Mouse (Mus musculus) embryonic facial prominence, embryonic 15.5 days (tissue): ENCODE results near the gene Pate3. TPM values are rescaled to one million over a fixed set of nuclear protein-coding genes. Genes with fewer than 3 reads are reported as not detected.
A peak's percentile ranks its signal among the peaks of the same experiment; 100 is the strongest.
"Not testable (repeated sequence)": the region's sequence is repeated elsewhere in the genome, so short reads cannot be mapped to it uniquely, and the experiment has no call there.

ENCODE experiments used
- ATAC-seq: fragments of 200-750 bp; cut with Nextera tagmentation; 2 replicates; pipeline ENCODE4 v1.8.0; 2017; ENCODE audit warnings: low read depth, moderate TSS enrichment; ENCODE audit not compliant: insufficient number of reproducible peaks, low FRiP score, low TSS enrichment
- H3K27ac ChIP-seq: fragments of 300-500 bp; sonication (generic); replicated peaks from 2 replicates; pipeline ENCODE4 v1.5.1; 2015; ENCODE audit warnings: mild to moderate bottlenecking, inconsistent platforms
- H3K27me3 ChIP-seq: fragments of 300-500 bp; sonication (generic); 2 replicates; pipeline ENCODE4 v1.6.1; 2015; ENCODE audit warnings: inconsistent platforms
- H3K36me3 ChIP-seq: fragments of 300-500 bp; sonication (generic); 2 replicates; pipeline ENCODE4 v1.6.1; 2015; ENCODE audit warnings: mild to moderate bottlenecking, inconsistent platforms
- H3K4me1 ChIP-seq: fragments of 300-500 bp; sonication (generic); 2 replicates; pipeline ENCODE4 v1.6.1; 2015; ENCODE audit warnings: inconsistent platforms
- H3K4me2 ChIP-seq: fragments of 300-500 bp; sonication (generic); replicated peaks from 2 replicates; pipeline ENCODE4 v1.6.1; 2015; ENCODE audit warnings: mild to moderate bottlenecking, inconsistent platforms
- H3K4me3 ChIP-seq: fragments of 300-500 bp; sonication (generic); replicated peaks from 2 replicates; pipeline ENCODE4 v1.5.1; 2015; ENCODE audit warnings: mild to moderate bottlenecking, inconsistent platforms
- H3K9ac ChIP-seq: fragments of 300-500 bp; sonication (generic); 2 replicates; pipeline ENCODE4 v1.6.1; 2015; ENCODE audit warnings: inconsistent platforms
- H3K9me3 ChIP-seq: fragments of 300-500 bp; sonication (generic); replicated peaks from 2 replicates; pipeline ENCODE4 v1.6.1; 2016; ENCODE audit warnings: inconsistent platforms
- WGBS: fragments of 180-500 bp; shearing (Covaris S2); methylation state at CpG from one replicate; pipeline ENCODE4 v1.1.7; 2015; 5-methylcytosine and 5-hydroxymethylcytosine counted together
- polyA plus RNA-seq: library from polyadenylated mRNA; unstranded; fragments of >200 nt; fragmentation: Nextera tagmentation; extraction: Ambion mirVana; gene quantifications from 2 replicates; pipeline ENCODE4 v1.2.1, GENCODE M21; 2015

Pate3 gene
- polyA plus RNA-seq: not detected in 2 replicates

DNA sequence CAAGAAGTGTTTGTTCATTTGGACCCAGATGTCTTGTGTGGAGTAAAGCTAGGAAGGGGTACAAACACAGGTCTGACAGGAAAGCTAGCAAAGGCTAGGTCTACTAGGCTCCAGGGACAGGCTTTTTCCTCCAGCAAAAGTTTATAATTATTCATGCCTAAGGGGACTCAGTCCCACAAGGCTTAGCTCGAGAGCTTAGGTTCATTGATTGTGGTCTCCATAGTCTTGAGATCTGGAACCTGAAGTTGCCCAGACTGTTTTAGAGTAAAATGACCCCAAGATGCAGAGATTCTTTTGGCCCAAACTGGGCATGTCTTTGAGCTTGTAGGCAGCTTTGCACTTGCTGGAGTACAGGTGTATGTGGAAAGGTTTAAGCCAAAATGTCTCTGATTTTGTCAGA lies at the start of gene Pate3:
TSS of gene Pate3 (minus strand) at position 101 of the 400 bp plus-strand sequence.
- H3K9me3 ChIP-seq: no peaks in the 10 kb centered on the region
- H3K27ac ChIP-seq: no peak within 1 kb of the TSS
- ATAC-seq: no peak
- 59% methylated on average over 1 of the region's 1 CpGs for WGBS
- H3K4me2 ChIP-seq: no peak within 1 kb of the TSS
- no peaks in the 10 kb centered on the region for H3K36me3 ChIP-seq
- H3K4me1 ChIP-seq: no peaks in the 10 kb centered on the region
- H3K4me3 ChIP-seq: no peak within 1 kb of the TSS
- H3K27me3 ChIP-seq: no peaks in the 10 kb centered on the region
- H3K9ac ChIP-seq: no peak within 1 kb of the TSS

DNA sequence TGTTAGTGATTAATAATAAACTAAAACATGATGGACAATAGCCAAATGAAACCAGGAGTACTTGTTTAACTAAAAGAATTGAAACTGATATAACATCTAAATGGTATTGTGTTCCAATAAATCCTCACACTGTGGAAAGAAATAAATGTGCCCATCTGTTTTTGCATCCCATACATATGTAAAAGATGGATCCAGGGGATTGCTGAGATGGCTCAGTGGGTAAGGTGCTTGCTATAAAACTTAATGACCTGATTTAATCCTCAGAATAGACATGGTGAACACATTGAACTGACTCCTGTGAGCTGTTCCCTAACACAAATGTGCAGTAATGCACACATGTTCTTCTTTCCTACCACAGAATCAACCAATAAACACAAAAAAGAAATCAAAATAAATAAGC lies 43.9 kb upstream of the Pate3 start:
- Histone ChIP-seq H3K9ac (no peak overlapping the region), H3K27ac (no peak overlapping the region), H3K4me2 (no peak overlapping the region), H3K4me3 (no peak overlapping the region), H3K9me3 (0 out of 2 replicates have a peak, but pooled peaks cover 3% of the 10 kb centered on the region), H3K36me3 (no peaks in the 10 kb centered on the region), H3K27me3 (no peaks in the 10 kb centered on the region), H3K4me1 (no peaks in the 10 kb centered on the region)
- no peak for ATAC-seq

DNA sequence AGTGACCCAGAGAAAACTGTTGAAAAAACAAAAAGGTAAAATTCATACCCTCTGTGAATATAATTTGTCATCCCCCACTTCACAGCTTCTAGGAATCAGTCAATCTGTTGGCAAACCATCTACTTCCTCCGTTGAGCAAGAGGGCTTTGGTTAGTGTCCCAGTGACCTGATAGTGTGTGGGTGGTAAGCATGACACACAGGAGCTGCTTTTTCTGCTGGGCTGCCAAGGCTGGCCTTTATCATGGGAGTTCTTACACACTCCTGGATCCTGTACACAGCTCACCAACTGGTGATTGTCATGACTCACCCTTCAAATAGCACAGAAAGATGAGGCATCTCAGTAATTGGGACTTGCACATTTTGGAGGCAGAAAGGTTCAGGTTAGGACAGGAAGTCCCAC lies 39.0 kb upstream of the Pate3 start, which contains the start of gene Pate1:
TSS of gene Pate1 (minus strand) at position 378 of the 400 bp plus-strand sequence.
- no peaks in the 10 kb centered on the region for H3K27me3 ChIP-seq
- H3K36me3 ChIP-seq: no peaks in the 10 kb centered on the region
- ATAC-seq: no peak
- WGBS: 33% methylated on average over 1 of the region's 1 CpGs
- no peaks in the 10 kb centered on the region for H3K9me3 ChIP-seq
- H3K9ac ChIP-seq: no peak within 1 kb of the TSS
- no peaks in the 10 kb centered on the region for H3K4me1 ChIP-seq
- H3K27ac ChIP-seq: no peak within 1 kb of the TSS
- no peak within 1 kb of the TSS for H3K4me3 ChIP-seq
- no peak within 1 kb of the TSS for H3K4me2 ChIP-seq

- WGBS: 77% methylated on average over 2 of the region's 2 CpGs
- no peak overlapping the region for H3K9ac ChIP-seq
- H3K27me3 ChIP-seq: no peaks in the 10 kb centered on the region
- H3K9me3 ChIP-seq: no peaks in the 10 kb centered on the region
- no peak overlapping the region for H3K4me3 ChIP-seq
- no peak for ATAC-seq
- H3K4me1 ChIP-seq: no peaks in the 10 kb centered on the region
- no peaks in the 10 kb centered on the region for H3K36me3 ChIP-seq
- H3K27ac ChIP-seq: no peak overlapping the region
- H3K4me2 ChIP-seq: no peak overlapping the region
Measured at GRCm38 (mm10) chr9:35673557-35673956, 25.6 kb upstream of the Pate3 start.

GRCm38 (mm10) chr9:35632981-35633380 lies 15.0 kb downstream of the Pate3 start:
- H3K4me2 ChIP-seq: no peak overlapping the region
- H3K36me3 ChIP-seq: no peaks in the 10 kb centered on the region
- H3K27me3 ChIP-seq: no peaks in the 10 kb centered on the region
- H3K4me3 ChIP-seq: no peak overlapping the region
- no peak overlapping the region for H3K27ac ChIP-seq
- 67% methylated on average over 1 of the region's 1 CpGs for WGBS
- H3K4me1 ChIP-seq: no peaks in the 10 kb centered on the region
- H3K9ac ChIP-seq: no peak overlapping the region
- no peaks in the 10 kb centered on the region for H3K9me3 ChIP-seq
- 0 out of 2 replicates have a peak, but pooled peaks have one; percentile 15 for ATAC-seq

DNA sequence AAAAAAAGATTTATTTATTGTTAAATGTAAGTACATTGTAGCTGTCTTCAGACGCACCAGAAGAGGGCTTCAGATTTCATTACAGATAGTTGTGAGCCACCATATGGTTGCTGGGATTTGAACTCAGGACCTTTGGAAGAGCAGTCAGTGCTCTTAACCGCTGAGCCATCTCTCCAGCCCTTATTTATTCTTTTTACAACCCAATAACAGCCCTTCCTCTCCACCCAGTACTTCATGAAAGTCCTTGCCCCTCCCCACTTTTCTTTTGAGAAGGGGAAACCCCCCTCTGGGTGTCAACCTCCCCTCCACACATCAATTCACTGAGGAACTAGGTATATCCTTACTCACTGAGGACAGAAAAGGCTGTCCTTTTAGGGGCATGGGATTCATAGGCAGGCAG lies 31.2 kb downstream of the Pate3 start:
- H3K27ac ChIP-seq, H3K4me2 ChIP-seq, H3K4me1 ChIP-seq, ATAC-seq, H3K27me3 ChIP-seq, H3K9ac ChIP-seq, H3K9me3 ChIP-seq, H3K4me3 ChIP-seq, H3K36me3 ChIP-seq: not testable (repeated sequence)
- 53% methylated on average over 2 of the region's 2 CpGs for WGBS

GRCm38 (mm10) chr9:35614005-35614404 lies 34.0 kb downstream of the Pate3 start:
- no peak overlapping the region for H3K4me2 ChIP-seq
- H3K36me3 ChIP-seq: no peaks in the 10 kb centered on the region
- H3K27ac ChIP-seq: no peak overlapping the region
- H3K4me3 ChIP-seq: no peak overlapping the region
- 30% methylated on average over 2 of the region's 2 CpGs for WGBS
- no peak overlapping the region for H3K9ac ChIP-seq
- no peaks in the 10 kb centered on the region for H3K4me1 ChIP-seq
- no peak for ATAC-seq
- no peaks in the 10 kb centered on the region for H3K27me3 ChIP-seq
- no peaks in the 10 kb centered on the region for H3K9me3 ChIP-seq

GRCm38 (mm10) chr9:35611841-35612240 lies 36.2 kb downstream of the Pate3 start, which contains the start of gene Pate4:
Gene Pate4, minus strand, starts transcription at chr9:35611941.
- ATAC-seq: no peak
- no peaks in the 10 kb centered on the region for H3K27me3 ChIP-seq
- no peak within 1 kb of the TSS for H3K9ac ChIP-seq
- H3K36me3 ChIP-seq: no peaks in the 10 kb centered on the region
- H3K4me3 ChIP-seq: no peak within 1 kb of the TSS
- H3K4me2 ChIP-seq: no peak within 1 kb of the TSS
- WGBS: 73% methylated on average over 1 of the region's 1 CpGs
- H3K4me1 ChIP-seq: no peaks in the 10 kb centered on the region
- H3K9me3 ChIP-seq: no peaks in the 10 kb centered on the region
- H3K27ac ChIP-seq: no peak within 1 kb of the TSS

GRCm38 (mm10) chr9:35607647-35608405 lies 40.2 kb downstream of the Pate3 start:
- no peaks in the 10 kb centered on the region for H3K4me1 ChIP-seq
- no peak for ATAC-seq
- H3K27ac ChIP-seq: no peak overlapping the region
- no peaks in the 10 kb centered on the region for H3K9me3 ChIP-seq
- no peak overlapping the region for H3K4me2 ChIP-seq
- no peaks in the 10 kb centered on the region for H3K27me3 ChIP-seq
- 66% methylated on average over 8 of the region's 8 CpGs for WGBS
- H3K4me3 ChIP-seq: no peak overlapping the region
- no peak overlapping the region for H3K9ac ChIP-seq
- no peaks in the 10 kb centered on the region for H3K36me3 ChIP-seq

Other genes starting within 250 kb of the Pate3 start
- gene Cdon, start 227.1 kb downstream of the Pate3 start, polyA plus RNA-seq: 15.3 and 16.3 TPM in 2 replicates
- not detected in 2 replicates for gene Gm1113, start 129.9 kb downstream of the Pate3 start, polyA plus RNA-seq
- gene Ddx25, start 89.7 kb downstream of the Pate3 start, polyA plus RNA-seq: 2.3 and 2.8 TPM in 2 replicates
- 17.6 and 18.9 TPM in 2 replicates for gene Pus3, start 89.6 kb downstream of the Pate3 start, polyA plus RNA-seq
- 0.53 and 1.1 TPM in 2 replicates for gene Pate2, start 77.9 kb downstream of the Pate3 start, polyA plus RNA-seq
- 19.5 and 23.1 TPM in 2 replicates for gene Hyls1, start 77.8 kb downstream of the Pate3 start, polyA plus RNA-seq
- 0.27 TPM in 1 of 2 replicates, not detected in the other for gene Pate4, start 36.3 kb downstream of the Pate3 start, polyA plus RNA-seq
- gene Pate1, start 39.2 kb upstream of the Pate3 start, polyA plus RNA-seq: not detected in 2 replicates
- gene Gm17677, start 92.8 kb upstream of the Pate3 start, polyA plus RNA-seq: not detected in 2 replicates
- gene Gm17727, start 129.9 kb upstream of the Pate3 start, polyA plus RNA-seq: not detected in 2 replicates
- not detected in 2 replicates for gene Gm27235, start 141.9 kb upstream of the Pate3 start, polyA plus RNA-seq
- gene D730048I06Rik, start 141.9 kb upstream of the Pate3 start, polyA plus RNA-seq: not detected in 2 replicates
- not detected in 2 replicates for gene 9230110F15Rik, start 195.9 kb upstream of the Pate3 start, polyA plus RNA-seq